Mouse (Mus musculus) gastrocnemius, adult 18-20 months (tissue): Measurements from ENCODE around the gene Tmem129. TPM values are rescaled to one million over a fixed set of nuclear protein-coding genes. Genes with fewer than 3 reads are reported as not detected.

Experiments used
- DNase-seq: peaks from one replicate; pipeline ENCODE4 v3.0.0; 2021; ENCODE audit warnings: low spot score
- long read RNA-seq, 2 experiments: library from polyadenylated mRNA; stranded (forward); transcript quantifications; one replicate each; pipeline ENCODE4 v2.0.0; 2021
- total RNA-seq, 2 experiments: library from RNA; stranded (reverse); gene quantifications; 2 replicates each; pipeline ENCODE4 v1.2.3; 2021

Gene Tmem129
- total RNA-seq = 1 to 10 TPM; 8.4 TPM
- long read RNA-seq, experiment 1, transcript Tmem129-201 (4 exons, 2,828 nt) = major isoform, 7 of 16 reads
- long read RNA-seq, experiment 1, transcript Tmem129-203 (4 exons, 2,369 nt) = minor isoform, 5 of 16 reads
- long read RNA-seq, experiment 1, partial matches to known transcripts = 4 of 16 reads
- long read RNA-seq, experiment 1, other reads (novel, unspliced or antisense) = 0 of 16 reads
- long read RNA-seq, experiment 2, transcript Tmem129-201 (4 exons, 2,828 nt) = major isoform, 13 of 24 reads
- long read RNA-seq, experiment 2, partial matches to known transcripts = 3 of 24 reads
- long read RNA-seq, experiment 2, other reads (novel, unspliced or antisense) = 7 of 24 reads

DNA sequence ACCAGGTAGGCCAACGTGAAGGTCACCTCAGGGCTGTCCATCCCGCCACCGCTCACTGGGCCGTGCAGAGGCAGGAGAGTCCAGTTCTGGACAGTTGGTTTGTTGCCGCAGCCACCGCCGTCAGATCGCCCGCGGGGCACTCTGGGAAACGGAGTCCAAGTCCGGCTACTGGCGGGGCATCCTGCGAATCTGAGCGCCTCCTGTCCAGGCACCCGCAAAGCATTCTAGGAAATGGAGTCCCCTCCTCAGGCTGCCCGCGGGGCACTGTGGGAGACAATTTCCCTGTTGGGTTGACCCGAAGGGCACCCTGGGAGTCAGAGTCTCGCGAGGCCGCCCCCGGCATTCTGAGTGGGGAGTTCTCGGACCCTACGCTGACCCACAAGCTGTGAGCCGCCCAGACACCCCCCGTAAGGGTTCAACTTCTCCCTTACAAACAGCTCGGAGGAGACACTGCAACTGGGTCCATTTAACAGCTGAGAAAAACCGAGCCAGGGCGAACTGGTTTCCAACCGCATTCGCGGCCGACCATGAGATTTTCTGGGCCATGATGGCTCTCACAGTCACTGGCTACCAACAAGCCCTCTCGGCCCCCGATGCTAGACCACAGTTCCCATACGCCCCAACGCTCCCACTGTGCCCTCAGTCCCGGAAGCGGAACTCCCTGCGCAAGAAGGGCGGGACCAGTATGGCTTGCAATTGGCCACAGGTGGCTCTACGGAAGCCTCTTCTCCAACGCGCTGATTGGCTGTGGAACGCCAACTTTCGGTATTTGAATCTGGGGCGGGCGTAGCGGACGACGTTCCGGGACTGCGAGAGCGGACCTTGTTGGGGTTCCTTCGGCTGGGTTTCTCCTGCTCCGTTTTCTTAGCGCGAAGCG is at the start of gene Tmem129, which contains the start of gene Tacc3:
Gene Tmem129, minus strand, starts transcription at position 630 of the 877 bp plus-strand sequence.
Gene Tacc3, plus strand, starts transcription at position 342 of the 877 bp plus-strand sequence.
- DNase-seq = peak; percentile 98

DNA sequence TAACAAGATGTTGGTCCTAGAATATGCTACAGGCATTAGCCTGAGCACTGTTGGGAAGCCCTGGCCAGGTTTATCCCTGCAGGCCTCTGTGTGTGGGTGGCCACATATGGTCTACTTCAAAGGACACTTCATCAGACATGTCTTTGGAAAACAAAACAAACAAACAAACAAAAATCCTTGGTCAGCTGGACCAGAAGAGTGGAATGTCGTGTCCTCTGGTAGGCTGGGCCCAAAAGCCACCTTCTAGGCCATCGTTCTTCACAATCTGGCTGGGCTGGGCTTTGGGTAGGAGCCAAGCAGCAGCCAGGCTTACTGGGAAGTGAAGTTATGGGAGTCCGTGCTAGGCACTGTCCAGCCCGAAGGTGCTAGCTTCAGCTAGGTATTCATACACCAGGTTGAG is 48.9 kb upstream of the Tmem129 start:
- no peak for DNase-seq

DNA sequence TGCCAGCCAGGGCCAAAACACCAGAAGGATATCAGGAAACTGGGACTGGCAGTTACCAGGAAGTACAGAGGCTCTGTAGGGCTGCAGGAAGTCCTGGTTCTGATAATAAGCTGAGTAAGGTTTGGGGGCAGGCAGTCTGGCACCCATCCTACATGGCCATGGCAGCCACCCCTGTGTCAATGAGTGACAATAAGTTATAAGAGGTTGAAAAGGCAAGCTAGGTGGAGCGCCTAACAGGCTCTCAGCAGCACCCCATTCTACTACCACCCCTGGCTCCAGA is 48.1 kb upstream of the Tmem129 start:
- no peak for DNase-seq

DNA sequence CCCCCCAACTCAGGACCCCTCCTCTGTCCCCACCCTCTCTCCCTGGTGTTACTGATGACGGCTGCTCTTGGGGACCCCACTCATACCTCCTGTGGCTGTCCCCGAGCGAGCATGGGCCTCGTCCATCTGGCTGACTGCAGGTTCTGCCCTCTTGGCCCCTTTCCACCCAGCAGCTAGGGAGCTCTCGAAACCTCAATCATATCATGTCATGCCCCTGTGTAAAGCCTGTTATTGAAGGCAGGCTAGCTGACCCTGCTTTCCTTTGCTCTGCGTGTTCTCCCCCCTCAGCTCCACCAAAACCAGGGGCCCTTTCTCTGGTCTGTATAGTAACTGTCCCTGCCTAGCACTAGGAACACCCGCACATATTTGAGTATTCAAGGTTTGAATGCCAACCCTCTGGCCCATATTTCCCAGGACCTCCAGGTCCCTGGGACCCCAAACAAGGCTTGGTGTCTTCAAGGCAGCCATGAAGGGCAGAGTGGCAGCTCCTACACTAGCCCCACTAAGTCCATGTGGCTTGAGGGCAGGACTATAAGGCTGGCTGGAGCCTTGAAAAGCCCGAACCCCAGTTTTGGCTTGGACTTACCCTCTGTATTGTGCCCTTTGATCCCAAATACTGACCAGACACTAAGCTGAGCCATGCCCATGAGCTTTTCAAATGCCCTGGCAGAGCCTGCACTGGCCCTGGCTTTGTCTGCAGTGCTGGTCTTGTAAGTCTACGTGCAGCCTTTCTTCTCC is 47.6 kb upstream of the Tmem129 start:
- DNase-seq = no peak

DNA sequence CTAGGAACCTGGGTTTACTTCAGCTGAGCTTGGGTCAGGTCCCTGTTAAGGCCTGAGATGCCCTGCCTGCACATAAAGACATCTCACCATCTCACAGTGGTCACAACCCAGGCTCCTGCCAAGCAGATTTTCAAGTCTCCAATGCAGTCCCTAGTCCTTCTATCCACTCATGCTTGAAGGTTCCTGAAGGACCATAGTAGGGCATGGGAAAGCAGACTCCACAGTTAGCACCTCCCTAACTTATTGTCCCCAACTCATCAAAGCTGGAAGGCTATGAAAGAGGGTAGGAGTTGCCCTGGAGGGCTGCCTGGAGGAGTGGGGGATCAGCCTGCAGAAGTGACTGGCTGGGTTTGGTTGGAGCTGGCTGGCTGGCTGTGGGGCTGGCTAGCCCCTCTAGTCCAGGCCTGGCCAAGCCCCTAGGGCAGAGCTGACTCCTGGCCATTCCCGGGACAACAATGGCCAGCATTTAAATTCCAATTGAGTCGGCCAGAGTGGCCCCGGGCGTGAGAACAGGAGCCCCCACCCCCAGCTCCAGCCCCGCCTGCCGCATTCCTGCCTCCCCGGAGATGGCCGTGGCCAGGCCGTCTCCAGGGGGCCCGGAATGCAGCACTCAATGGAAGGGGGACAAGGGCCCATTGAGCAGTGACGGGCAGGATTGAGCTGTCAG is 46.9 kb upstream of the Tmem129 start:
- no peak for DNase-seq

DNA sequence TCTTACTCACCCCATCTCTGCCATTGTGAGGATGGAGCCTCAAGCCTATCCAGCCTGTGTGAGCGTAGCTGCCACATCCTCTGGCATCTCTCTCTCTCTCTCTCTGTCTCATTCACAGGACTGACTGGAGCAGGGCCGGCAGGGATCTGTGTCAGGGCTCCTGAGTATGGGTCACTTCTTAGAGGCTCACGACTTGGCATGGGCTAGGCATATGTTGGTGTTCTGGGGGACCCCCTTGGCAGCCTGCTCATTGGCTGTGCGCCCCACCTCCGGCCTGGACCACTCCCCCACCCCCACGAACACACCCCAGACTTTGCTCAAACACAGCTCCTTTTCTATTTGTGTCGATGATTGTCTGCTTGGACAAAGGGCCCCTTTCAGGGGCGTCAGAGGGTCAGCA is 45.8 kb upstream of the Tmem129 start:
- DNase-seq = no peak

DNA sequence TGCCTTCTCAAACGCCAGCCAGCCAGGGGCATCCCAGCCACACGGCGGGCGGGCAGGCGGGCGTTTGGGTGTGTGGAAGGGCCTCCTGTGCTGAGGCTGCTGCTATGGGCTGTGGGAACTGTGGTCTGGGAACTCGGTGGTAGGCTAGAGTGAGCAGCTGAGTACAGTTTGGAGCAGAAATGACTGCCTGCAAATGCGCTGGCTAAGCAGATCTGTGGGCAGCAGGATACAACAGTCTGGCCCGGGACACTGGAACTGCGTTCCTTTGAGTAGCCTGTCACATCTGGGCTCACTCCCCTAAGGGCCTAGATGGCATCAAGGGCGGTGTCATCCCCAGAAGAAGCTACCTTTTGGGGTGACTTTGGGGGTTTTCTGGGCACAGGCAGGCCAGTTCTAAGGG is 43.6 kb upstream of the Tmem129 start:
- DNase-seq = no peak

DNA sequence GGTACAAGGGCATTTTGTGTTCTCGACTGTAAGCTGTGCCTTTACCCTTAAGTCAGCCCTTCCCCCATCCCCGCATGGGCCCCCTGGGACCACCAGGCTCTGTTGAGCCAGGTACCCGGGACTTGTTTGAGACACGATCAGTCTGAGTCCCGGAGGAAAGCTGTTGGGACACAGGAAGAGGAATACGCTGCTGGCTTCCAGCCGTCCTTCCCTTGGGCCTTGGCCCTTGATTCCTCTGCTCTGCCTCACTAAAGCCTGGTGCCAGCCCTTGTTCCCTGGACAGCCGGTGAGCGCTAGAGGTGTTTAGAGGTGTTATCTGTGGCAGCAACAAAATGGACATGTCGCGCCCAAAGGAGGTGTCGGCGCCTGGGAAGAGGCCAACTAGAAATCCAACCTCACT is 41.8 kb upstream of the Tmem129 start:
- DNase-seq = no peak

DNA sequence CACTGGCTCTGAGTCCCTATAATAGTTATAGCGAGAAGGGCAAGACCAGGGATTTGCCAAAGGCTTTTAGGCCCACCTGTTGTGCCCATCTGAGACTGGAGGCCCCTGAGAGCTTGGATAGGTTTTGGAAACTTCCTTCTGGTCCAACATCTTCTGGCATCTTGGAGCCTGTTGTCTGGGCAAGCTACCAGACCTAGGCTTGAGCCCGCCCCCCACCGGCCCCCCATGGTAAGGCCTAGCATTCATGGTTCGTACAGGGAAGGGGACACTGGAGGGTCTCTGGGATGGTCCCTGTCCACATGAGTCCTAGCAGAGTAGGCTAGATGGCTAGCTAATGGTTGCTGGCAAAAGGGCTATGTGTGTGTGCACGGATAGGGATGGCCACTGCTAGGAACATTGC is 40.5 kb upstream of the Tmem129 start:
- DNase-seq = no peak

DNA sequence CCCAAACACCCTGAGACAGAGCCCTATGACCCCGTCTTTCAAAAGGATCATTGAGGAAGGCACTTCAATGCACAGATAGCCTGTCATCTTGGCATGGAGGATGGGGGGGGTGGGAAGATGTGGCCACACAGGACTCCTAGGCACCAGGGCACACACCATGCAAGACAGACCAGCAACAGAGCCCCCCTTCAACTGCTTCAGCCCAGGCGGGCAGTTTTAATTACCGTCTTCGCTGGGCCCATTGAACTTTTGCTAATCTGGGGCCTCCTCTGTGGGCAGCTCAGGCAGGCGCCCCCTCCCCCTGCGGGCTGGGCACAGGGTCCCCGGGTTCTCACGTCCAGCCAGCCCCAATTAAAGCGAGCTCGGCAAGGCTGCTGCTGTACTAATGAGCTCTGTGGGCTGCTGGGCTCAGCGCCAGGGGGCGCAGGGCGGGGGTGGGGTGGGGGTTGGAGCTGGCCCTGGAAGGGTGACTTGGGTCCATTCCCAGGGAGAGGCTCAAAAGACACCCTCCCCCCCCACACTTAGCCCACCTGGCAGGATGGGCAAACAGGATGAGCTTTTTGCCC is 39.8 kb upstream of the Tmem129 start:
- DNase-seq = no peak

DNA sequence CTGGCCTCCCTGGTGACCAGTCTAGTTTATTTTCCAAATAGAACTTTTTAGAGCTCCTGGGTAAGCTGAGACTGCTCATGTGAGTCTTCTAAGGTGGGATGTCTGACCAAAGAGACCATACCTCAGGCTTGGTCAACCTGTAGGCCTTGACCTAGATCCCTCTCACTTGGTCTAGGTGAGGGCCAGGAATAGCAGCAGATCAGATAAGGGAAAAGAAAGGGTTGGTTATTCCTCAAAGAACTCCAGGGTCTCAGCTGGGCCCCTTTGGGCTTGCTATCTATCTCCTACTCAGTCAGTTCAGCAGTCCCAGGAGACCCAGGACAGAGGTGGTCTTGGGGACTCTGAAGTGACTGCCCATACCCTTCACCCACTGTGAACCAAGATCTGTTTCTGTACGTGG is 39.3 kb upstream of the Tmem129 start:
- no peak for DNase-seq

DNA sequence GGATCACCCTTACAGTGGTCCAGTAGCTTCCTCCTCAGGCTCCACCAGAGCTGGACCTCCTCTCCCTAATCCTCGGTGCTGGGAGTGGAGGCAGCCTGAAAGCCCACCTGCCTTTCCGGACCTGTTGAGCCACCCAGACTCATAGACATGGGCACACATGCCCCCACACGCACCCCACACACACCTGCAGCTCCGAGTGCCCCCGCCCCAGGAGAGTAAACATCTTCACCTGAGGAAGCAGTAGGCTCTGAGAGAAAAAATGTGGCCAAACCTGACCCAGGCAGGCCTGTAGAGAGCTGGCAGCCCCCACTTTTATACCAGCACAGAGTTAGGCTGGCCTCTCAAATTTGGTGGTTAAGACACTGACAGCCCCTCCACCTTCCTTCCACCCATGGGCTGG is 38.2 kb upstream of the Tmem129 start:
- no peak for DNase-seq

DNA sequence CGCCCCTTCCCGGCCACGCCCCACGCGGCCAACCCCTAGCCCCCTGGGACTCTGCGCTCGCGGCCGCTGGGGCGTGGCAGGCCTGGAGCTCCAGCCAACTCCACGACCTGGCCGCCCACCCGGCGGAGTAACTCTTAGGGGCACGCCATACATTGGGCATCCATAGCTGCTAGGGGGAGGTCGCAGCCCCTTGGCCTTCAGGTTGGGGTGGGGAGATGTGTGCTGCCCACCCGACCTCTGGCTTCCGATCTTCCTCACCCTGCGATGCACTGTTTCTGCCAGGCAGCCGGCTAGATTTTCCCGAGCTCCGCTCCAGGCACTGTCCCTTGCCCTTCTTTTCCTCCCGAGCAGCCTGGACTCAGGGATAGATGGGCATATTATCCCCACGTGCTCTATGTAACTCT is 37.5 kb upstream of the Tmem129 start:
- no peak for DNase-seq

DNA sequence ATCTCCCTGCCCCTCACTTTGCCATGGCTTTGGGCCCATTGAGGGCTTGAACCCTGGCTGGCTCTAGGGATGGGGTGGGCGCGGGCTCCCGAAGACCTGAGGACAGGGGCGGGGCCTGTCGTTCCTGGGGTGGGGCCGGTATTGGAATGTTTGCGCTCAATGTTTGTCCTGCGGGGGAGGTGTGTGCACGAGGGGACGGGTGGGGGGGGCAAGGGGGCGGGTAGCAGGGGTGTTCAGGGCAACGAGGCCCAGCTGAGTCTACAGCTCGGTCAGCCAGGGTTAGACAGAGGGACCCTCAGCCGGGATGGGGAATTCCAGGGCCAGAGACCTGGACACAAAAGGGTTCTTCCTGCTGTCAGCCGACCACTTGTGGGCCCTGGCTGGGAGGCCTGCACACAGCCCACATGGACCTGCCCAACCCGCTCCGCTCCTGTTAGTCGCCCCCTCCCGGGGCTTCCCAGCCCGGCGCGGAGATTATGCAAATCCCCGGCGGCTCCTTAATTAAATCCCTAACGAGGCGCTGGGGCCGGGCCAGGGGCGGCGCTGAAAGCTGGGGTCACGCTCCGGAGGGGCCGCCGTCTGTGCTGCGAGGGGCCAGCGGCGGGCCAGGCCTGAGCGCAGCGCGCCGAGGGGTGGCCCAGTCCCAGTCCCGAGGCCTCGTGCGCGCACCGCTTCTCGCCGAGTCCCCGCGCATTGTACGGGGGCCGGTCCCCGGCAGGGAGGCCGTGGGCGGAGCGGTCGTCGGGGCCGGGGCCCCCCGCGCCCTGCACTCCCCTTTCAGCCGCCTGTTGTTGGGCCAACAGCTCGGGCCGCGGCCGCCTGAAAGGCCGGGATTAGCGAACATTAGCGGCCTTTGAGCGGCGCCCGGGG is 36.9 kb upstream of the Tmem129 start:
- no peak for DNase-seq

DNA sequence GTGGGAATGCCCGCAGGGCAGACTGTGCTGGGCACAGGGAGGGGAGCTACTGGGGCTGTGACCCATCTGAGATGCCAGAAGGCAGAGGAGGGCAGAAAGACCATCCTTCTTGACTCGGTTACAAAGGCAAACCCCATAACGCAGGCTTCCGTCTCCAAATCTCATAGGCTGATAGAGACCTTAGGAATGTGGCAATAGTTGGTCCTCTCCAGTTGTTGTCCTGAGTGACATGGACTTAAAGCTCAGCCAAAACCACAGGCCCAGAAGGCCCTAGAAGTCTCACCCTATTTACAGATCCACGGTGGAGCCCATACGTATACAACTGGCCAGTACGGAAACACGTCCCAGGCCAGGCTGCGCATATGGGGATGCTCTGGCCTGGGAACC is 36.2 kb upstream of the Tmem129 start:
- DNase-seq = no peak

DNA sequence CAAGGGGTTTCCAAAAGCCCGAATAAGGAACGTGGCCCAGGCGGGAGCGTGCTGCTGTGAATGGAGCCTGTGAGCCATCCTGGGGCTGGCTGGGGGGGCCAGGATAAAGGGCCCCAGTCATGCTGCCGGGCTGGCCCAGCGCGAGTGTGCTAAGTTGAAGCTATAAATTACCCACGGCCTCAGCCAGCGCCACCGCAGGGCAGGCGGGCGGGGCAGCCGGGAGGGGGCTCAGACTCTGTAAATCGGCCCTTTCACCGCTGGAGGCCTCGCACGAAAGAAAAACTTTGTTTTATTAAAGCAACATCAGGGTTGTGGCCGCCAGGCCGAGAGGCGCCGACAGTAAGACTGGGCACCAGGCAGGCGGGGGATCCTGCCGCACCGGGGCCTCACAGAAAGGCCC is 34.2 kb upstream of the Tmem129 start:
- DNase-seq = no peak

DNA sequence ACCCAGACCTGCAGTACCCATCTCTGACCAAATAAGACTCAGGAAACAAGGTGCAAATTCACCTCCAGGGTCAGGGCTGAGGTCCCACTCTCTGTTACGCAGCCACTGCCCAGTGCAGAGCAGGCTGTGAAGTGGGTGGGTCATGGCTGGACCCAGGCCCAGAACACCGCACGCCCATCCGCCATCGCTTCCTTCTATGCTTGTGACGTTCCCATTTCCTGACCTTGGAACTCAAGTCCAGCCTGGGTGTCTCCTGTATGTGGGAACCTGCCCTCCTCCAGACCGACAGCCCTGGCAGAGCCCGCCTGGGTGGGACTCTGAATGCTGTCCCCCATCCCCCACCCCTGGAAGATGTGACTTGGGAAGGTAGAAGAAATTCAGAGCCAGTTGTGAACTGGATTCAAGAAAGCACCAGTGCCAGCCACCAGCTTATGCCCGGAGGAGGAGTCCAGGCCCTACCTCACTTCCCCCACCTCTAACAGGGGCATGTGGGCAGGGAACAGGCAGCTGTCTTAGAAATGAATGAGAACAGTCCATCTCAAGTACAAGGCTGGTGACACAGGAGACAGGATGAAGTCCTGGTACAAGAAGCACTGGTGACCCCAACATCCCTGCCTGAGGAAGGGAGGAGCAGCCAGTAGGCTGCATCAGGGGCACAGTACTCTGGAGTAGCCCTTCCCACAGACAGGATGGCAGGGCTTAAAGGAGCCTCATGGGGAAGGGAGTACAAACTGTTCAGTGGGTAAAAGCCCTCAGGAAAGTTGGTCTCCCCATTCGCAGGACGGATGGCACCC is 31.8 kb upstream of the Tmem129 start:
- peak; percentile 22 for DNase-seq

DNA sequence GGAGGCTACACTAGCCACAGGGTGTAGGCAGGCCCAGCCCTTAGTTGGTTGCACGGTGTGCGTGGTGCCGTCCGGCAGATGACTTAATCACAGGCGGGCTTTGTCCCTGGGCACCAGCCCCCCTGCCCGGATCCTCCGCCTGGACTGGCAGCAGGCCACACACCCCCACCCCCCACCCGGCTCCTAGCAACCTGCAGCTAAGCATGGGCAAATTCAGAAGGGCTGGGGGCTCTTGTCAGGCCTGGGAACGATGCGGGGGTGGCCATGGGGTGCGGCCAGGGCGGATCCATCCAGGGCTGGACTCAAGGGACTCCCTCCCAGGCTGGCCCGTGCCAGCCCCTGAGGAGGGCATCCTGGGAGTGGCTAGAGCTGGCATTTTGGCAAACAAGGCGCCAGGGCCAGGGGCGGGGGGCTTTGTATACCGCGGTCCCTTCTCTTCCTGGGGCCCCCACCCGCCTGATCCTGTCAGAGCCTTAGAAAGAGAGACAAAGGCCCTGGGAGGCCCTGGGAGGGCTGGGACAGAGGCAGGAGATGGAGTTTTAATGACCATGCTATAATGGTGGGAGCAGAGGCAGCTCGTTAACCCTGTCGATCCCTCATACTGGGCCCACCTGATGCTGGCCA is 31.1 kb upstream of the Tmem129 start:
- DNase-seq = no peak
